Mouse (Mus musculus) B cell, adult 62 days (primary cell): Measurements from ENCODE around the gene Gm6377. TPM values are rescaled to one million over a fixed set of nuclear protein-coding genes. Genes with fewer than 3 reads are reported as not detected.

ENCODE experiments used
- total RNA-seq: library from RNA; stranded (reverse); gene quantifications from 4 replicates; pipeline ENCODE4 v1.2.4, GENCODE M21; 2023

Gm6377 gene
- 82.9 to 97.1 TPM (median 91.0 TPM) in 4 replicates for total RNA-seq

GRCm38 (mm10) chrX:109196468-109196867, at the start of gene Gm6377:
Gene Gm6377 (plus strand): TSS chrX:109196756.

Other genes with a start within 250 kb of the Gm6377 start
- 7.1 to 10.7 TPM (median 8.8 TPM) in 4 replicates for gene Hmgn5, start 183.4 kb upstream of the Gm6377 start, total RNA-seq
- gene Sh3bgrl, start 101.4 kb upstream of the Gm6377 start, total RNA-seq, result 57.6 to 81.1 TPM (median 70.0 TPM) in 4 replicates